Mouse (Mus musculus) midbrain, embryonic 10.5 days (tissue): ENCODE data around the gene Slc25a13. TPM values are rescaled to one million over a fixed set of nuclear protein-coding genes. Genes with fewer than 3 reads are reported as not detected.

Experiments used
- DNase-seq: peaks from one replicate; pipeline ENCODE4 v3.0.0-alpha.2; 2017; ENCODE audit warnings: low spot score
- H3K27ac ChIP-seq: fragments of 300-500 bp; sonication (generic); replicated peaks from 2 replicates; pipeline ENCODE4 v1.5.1; 2016; ENCODE audit warnings: mild to moderate bottlenecking
- H3K27me3 ChIP-seq: fragments of 300-500 bp; sonication (generic); 2 replicates; pipeline ENCODE4 v1.6.1; 2016; ENCODE audit warnings: low read depth, mild to moderate bottlenecking; ENCODE audit not compliant: poor library complexity, severe bottlenecking
- H3K36me3 ChIP-seq: fragments of 300-500 bp; sonication (generic); 2 replicates; pipeline ENCODE4 v1.6.1; 2016; ENCODE audit warnings: mild to moderate bottlenecking, moderate library complexity
- H3K4me1 ChIP-seq: fragments of 300-500 bp; sonication (generic); 2 replicates; pipeline ENCODE4 v1.6.1; 2016
- H3K4me3 ChIP-seq: fragments of 300-500 bp; sonication (generic); 2 replicates; pipeline ENCODE4 v1.5.1; 2016; ENCODE audit warnings: mild to moderate bottlenecking, moderate library complexity
- H3K9me3 ChIP-seq: fragments of 300-500 bp; sonication (generic); replicated peaks from 2 replicates; pipeline ENCODE4 v1.6.1; 2016; ENCODE audit warnings: mild to moderate bottlenecking
- WGBS: fragments of 180-500 bp; shearing (Covaris S2); methylation state at CpG from one replicate; pipeline ENCODE4 v1.1.7; 2016; 5-methylcytosine and 5-hydroxymethylcytosine counted together
- polyA plus RNA-seq: library from polyadenylated mRNA; unstranded; fragments of >200 nt; fragmentation: Nextera tagmentation; extraction: Ambion mirVana; gene quantifications from 2 replicates; pipeline ENCODE4 v1.2.1, GENCODE M21; 2016

Gene Slc25a13
- polyA plus RNA-seq, 1 experiment from 2014 or later: 47.4 TPM

- Histone ChIP-seq H3K9me3 (no peaks in the 10 kb centered on the region), H3K27ac (no peak overlapping the region), H3K36me3 (peaks cover 25% of the 10 kb centered on the region), H3K4me1 (peaks cover 21% of the 10 kb centered on the region), H3K27me3 (no peaks in the 10 kb centered on the region), H3K4me3 (no peak overlapping the region)
- WGBS: 94% methylated on average over 4 of the region's 4 CpGs
- no peak for DNase-seq
Observed at GRCm38 (mm10) chr6:6088151-6088550, 128.8 kb downstream of the Slc25a13 start.

- Histone ChIP-seq H3K9me3 (0 out of 2 replicates have a peak, but pooled peaks cover 4% of the 10 kb centered on the region), H3K27ac (no peak overlapping the region), H3K4me3 (no peak overlapping the region), H3K4me1 (no peaks in the 10 kb centered on the region), H3K27me3 (no peaks in the 10 kb centered on the region), H3K36me3 (peaks cover 20% of the 10 kb centered on the region)
- 97% methylated on average over 1 of the region's 1 CpGs for WGBS
- no peak for DNase-seq
Observed at GRCm38 (mm10) chr6:6080484-6080883, 136.5 kb downstream of the Slc25a13 start.

- Histone ChIP-seq H3K36me3 (peaks cover 18% of the 10 kb centered on the region), H3K27ac (no peak overlapping the region), H3K27me3 (no peaks in the 10 kb centered on the region), H3K9me3 (0 out of 2 replicates have a peak, but pooled peaks cover 4% of the 10 kb centered on the region), H3K4me3 (no peak overlapping the region), H3K4me1 (no peaks in the 10 kb centered on the region)
- WGBS: 82% methylated on average over 4 of the region's 4 CpGs
- DNase-seq: no peak
Observed at GRCm38 (mm10) chr6:6077234-6077633, 139.7 kb downstream of the Slc25a13 start.

GRCm38 (mm10) chr6:6075940-6076447 lies 141.0 kb downstream of the Slc25a13 start:
- H3K4me1 ChIP-seq: peaks cover 4% of the 10 kb centered on the region
- H3K4me3 ChIP-seq: no peak overlapping the region
- WGBS: 85% methylated on average over 7 of the region's 7 CpGs
- H3K36me3 ChIP-seq: peaks cover 18% of the 10 kb centered on the region
- H3K27ac ChIP-seq: no peak overlapping the region
- H3K9me3 ChIP-seq: 0 out of 2 replicates have a peak, but pooled peaks cover 4% of the 10 kb centered on the region
- DNase-seq: no peak
- no peaks in the 10 kb centered on the region for H3K27me3 ChIP-seq

- Histone ChIP-seq H3K9me3 (no peaks in the 10 kb centered on the region), H3K36me3 (0 out of 2 replicates have a peak, but pooled peaks cover 2% of the 10 kb centered on the region), H3K4me1 (peaks cover 25% of the 10 kb centered on the region), H3K4me3 (no peak overlapping the region), H3K27me3 (no peaks in the 10 kb centered on the region), H3K27ac (peak overlapping the region; percentile 42; the same call in 1 of the 2 replicates)
- no peak for DNase-seq
- WGBS: 81% methylated on average over 7 of the region's 7 CpGs
Observed at GRCm38 (mm10) chr6:6071038-6071437, 145.9 kb downstream of the Slc25a13 start.

- peak overlapping the region; percentile 42; the same call in 1 of the 2 replicates for H3K27ac ChIP-seq
- no peak overlapping the region for H3K4me3 ChIP-seq
- no peak for DNase-seq
- H3K27me3 ChIP-seq: no peaks in the 10 kb centered on the region
- H3K9me3 ChIP-seq: no peaks in the 10 kb centered on the region
- 8% methylated on average over 3 of the region's 3 CpGs for WGBS
- peaks cover 25% of the 10 kb centered on the region for H3K4me1 ChIP-seq
- 0 out of 2 replicates have a peak, but pooled peaks cover 7% of the 10 kb centered on the region for H3K36me3 ChIP-seq
Observed at GRCm38 (mm10) chr6:6070015-6070414, 147.0 kb downstream of the Slc25a13 start.

- Histone ChIP-seq H3K27ac (no peak overlapping the region), H3K4me3 (no peak overlapping the region), H3K4me1 (peaks cover 25% of the 10 kb centered on the region), H3K36me3 (0 out of 2 replicates have a peak, but pooled peaks cover 4% of the 10 kb centered on the region), H3K27me3 (no peaks in the 10 kb centered on the region), H3K9me3 (no peaks in the 10 kb centered on the region)
- no peak for DNase-seq
- WGBS: 94% methylated on average over 6 of the region's 6 CpGs
Observed at GRCm38 (mm10) chr6:6067201-6067600, 149.8 kb downstream of the Slc25a13 start.

- no peak overlapping the region; the same call in 1 of the 2 replicates for H3K27ac ChIP-seq
- no peaks in the 10 kb centered on the region for H3K36me3 ChIP-seq
- H3K4me3 ChIP-seq: no peak overlapping the region
- H3K9me3 ChIP-seq: no peaks in the 10 kb centered on the region
- peaks cover 45% of the 10 kb centered on the region for H3K4me1 ChIP-seq
- DNase-seq: no peak
- no peaks in the 10 kb centered on the region for H3K27me3 ChIP-seq
- 14% methylated on average over 3 of the region's 3 CpGs for WGBS
Observed at GRCm38 (mm10) chr6:6058548-6058947, 158.4 kb downstream of the Slc25a13 start.

GRCm38 (mm10) chr6:6053946-6054345 lies 163.0 kb downstream of the Slc25a13 start:
- H3K9me3 ChIP-seq: no peaks in the 10 kb centered on the region
- H3K27me3 ChIP-seq: no peaks in the 10 kb centered on the region
- peaks cover 31% of the 10 kb centered on the region for H3K4me1 ChIP-seq
- WGBS: 33% methylated on average over 3 of the region's 3 CpGs
- DNase-seq: no peak
- H3K36me3 ChIP-seq: peaks cover 9% of the 10 kb centered on the region; the same call in 1 of the 2 replicates
- H3K27ac ChIP-seq: no peak overlapping the region
- H3K4me3 ChIP-seq: no peak overlapping the region

GRCm38 (mm10) chr6:6052696-6053095 lies 164.3 kb downstream of the Slc25a13 start:
- H3K27ac ChIP-seq: no peak overlapping the region
- H3K27me3 ChIP-seq: no peaks in the 10 kb centered on the region
- no peak overlapping the region for H3K4me3 ChIP-seq
- peaks cover 21% of the 10 kb centered on the region for H3K4me1 ChIP-seq
- DNase-seq: no peak
- 70% methylated on average over 11 of the region's 11 CpGs for WGBS
- H3K36me3 ChIP-seq: peaks cover 10% of the 10 kb centered on the region; the same call in 1 of the 2 replicates
- H3K9me3 ChIP-seq: no peaks in the 10 kb centered on the region

- H3K4me1 ChIP-seq: no peaks in the 10 kb centered on the region
- no peaks in the 10 kb centered on the region for H3K9me3 ChIP-seq
- no peak overlapping the region for H3K4me3 ChIP-seq
- WGBS: 88% methylated on average over 12 of the region's 12 CpGs
- DNase-seq: no peak
- no peak overlapping the region for H3K27ac ChIP-seq
- H3K36me3 ChIP-seq: peaks cover 11% of the 10 kb centered on the region; the same call in 1 of the 2 replicates
- no peaks in the 10 kb centered on the region for H3K27me3 ChIP-seq
Observed at GRCm38 (mm10) chr6:6046729-6047424, 170.1 kb downstream of the Slc25a13 start.

GRCm38 (mm10) chr6:6038773-6039550 lies 178.0 kb downstream of the Slc25a13 start:
- peaks cover 24% of the 10 kb centered on the region for H3K4me1 ChIP-seq
- no peak overlapping the region for H3K4me3 ChIP-seq
- H3K9me3 ChIP-seq: no peaks in the 10 kb centered on the region
- H3K36me3 ChIP-seq: no peaks in the 10 kb centered on the region
- 0 out of 2 replicates have a peak overlapping the region, but pooled peaks have one; percentile 50 for H3K27ac ChIP-seq
- 31% methylated on average over 18 of the region's 18 CpGs for WGBS
- DNase-seq: peak; percentile 19
- H3K27me3 ChIP-seq: no peaks in the 10 kb centered on the region
